Mouse (Mus musculus): ENCODE data around the gene Ankra2. TPM values are rescaled to one million over a fixed set of nuclear protein-coding genes. Genes with fewer than 3 reads are reported as not detected.

Gene Ankra2
- polyA plus RNA-seq, 1 experiment from 2014 or later = 62.5 TPM

GRCm38 (mm10) chr13:98263458-98263987 is 649 bp downstream of the Ankra2 start:
- 1% methylated on average over 16 of the region's 16 CpGs for WGBS

DNA sequence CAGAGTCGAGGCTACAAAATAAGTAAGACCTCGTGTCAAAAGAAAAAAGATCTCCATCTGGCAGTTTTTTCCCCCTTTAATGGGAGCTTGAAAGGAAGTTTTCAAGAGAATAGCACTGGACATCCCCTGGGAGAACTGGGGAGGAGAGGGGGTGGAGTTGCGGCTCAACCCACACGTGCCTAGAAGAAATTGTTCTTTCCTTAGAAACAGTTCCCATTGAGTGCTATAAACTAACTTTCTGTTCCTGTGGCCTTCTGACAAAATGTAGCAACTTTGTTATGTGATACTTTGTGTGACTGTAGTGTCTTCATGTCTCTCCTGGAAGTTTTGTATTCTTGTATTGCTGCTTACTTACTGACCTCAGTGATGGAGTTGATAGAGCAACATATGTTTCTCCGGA is 1.2 kb downstream of the Ankra2 start:
- peak overlapping the region; percentile 96 for H3K9ac ChIP-seq (replicated peaks)
- H3K27ac ChIP-seq (replicated peaks) = no peak overlapping the region
- 26% methylated on average over 5 of the region's 5 CpGs for WGBS

More at GRCm38 (mm10) chr13:98263458-98263987, 649 bp downstream of the Ankra2 start:
- peak overlapping the region; percentile 94 for H3K4me3 ChIP-seq
- no peaks in the 10 kb centered on the region for H3K27me3 ChIP-seq
- H3K4me2 ChIP-seq (replicated peaks) = peak overlapping the region; percentile 67
- peak overlapping the region; percentile 97 for H3K27ac ChIP-seq (replicated peaks)
- peaks cover 26% of the 10 kb centered on the region for H3K4me1 ChIP-seq
- peaks cover 33% of the 10 kb centered on the region for H3K36me3 ChIP-seq
- H3K9ac ChIP-seq (replicated peaks) = peak overlapping the region; percentile 96
- no peaks in the 10 kb centered on the region for H3K9me3 ChIP-seq
- ATAC-seq (replicated peaks) = peak; percentile 66

GRCm38 (mm10) chr13:98274023-98274422 is 11.1 kb downstream of the Ankra2 start:
- no peak for ATAC-seq (replicated peaks)
- Histone ChIP-seq H3K36me3 (peaks cover 57% of the 10 kb centered on the region), H3K27ac (replicated peaks) (no peak overlapping the region), H3K9me3 (no peaks in the 10 kb centered on the region), H3K4me3 (no peak overlapping the region), H3K4me2 (replicated peaks) (no peak overlapping the region), H3K9ac (replicated peaks) (no peak overlapping the region), H3K4me1 (no peaks in the 10 kb centered on the region), H3K27me3 (no peaks in the 10 kb centered on the region)
- WGBS = 93% methylated on average over 9 of the region's 9 CpGs

More for the DNA sequence above, 1.2 kb downstream of the Ankra2 start:
- ATAC-seq (replicated peaks) = no peak
- peak overlapping the region; percentile 67 for H3K4me2 ChIP-seq (replicated peaks)
- peaks cover 26% of the 10 kb centered on the region for H3K4me1 ChIP-seq
- no peaks in the 10 kb centered on the region for H3K27me3 ChIP-seq
- H3K4me3 ChIP-seq = peak overlapping the region; percentile 94
- peaks cover 32% of the 10 kb centered on the region for H3K36me3 ChIP-seq
- H3K9me3 ChIP-seq = no peaks in the 10 kb centered on the region

GRCm38 (mm10) chr13:98275646-98276045 is 12.8 kb downstream of the Ankra2 start:
- 93% methylated on average over 4 of the region's 4 CpGs for WGBS
- Histone ChIP-seq H3K27ac (replicated peaks) (no peak overlapping the region), H3K4me3 (no peak overlapping the region), H3K9me3 (no peaks in the 10 kb centered on the region), H3K27me3 (no peaks in the 10 kb centered on the region), H3K4me1 (no peaks in the 10 kb centered on the region), H3K9ac (replicated peaks) (no peak overlapping the region), H3K36me3 (peaks cover 45% of the 10 kb centered on the region), H3K4me2 (replicated peaks) (no peak overlapping the region)
- no peak for ATAC-seq (replicated peaks)

DNA sequence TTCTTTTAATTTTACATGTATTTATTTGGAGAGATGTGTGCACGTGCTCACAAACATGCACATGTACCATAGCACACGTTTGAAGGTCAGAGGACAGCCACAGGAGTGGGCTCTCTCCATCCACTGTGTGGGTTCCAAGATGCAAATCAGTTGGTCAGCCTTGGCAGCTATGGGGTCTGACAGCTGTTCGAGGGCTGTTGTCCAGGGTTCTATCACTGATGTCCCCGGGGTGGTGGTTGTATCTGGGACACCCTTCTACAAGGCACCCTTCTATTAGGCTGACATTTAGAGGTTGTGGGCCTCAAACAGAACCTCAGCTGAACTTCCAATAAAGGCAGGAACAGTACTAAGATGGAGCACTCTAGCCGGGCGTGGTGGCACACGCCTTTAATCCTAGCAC is 13.4 kb downstream of the Ankra2 start:
- Histone ChIP-seq H3K9ac (replicated peaks) (no peak overlapping the region), H3K4me3 (no peak overlapping the region), H3K4me2 (replicated peaks) (no peak overlapping the region), H3K9me3 (no peaks in the 10 kb centered on the region), H3K36me3 (peaks cover 39% of the 10 kb centered on the region), H3K27me3 (no peaks in the 10 kb centered on the region), H3K27ac (replicated peaks) (no peak overlapping the region), H3K4me1 (no peaks in the 10 kb centered on the region)
- ATAC-seq (replicated peaks) = no peak
- WGBS = 91% methylated on average over 7 of the region's 7 CpGs

DNA sequence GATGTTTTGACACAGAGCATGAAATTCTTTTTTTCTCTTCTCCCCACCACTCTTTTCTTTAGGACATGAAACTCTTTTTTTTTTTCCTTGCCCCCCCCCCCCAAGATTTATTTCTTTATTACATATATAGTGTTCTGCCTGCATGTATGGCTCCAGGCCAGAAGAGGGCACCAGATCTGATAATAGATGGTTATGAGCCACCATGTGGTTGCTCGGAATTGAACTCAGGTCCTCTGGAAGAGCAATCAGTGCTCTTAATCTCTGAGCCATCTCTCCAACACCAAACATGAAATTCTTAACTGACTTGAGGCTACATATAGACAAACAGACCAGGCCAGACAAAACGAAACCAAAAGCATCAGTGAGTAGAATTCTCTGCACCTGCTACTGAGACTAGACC is 14.6 kb downstream of the Ankra2 start:
- no peaks in the 10 kb centered on the region for H3K4me1 ChIP-seq
- no peak for ATAC-seq (replicated peaks)

GRCm38 (mm10) chr13:98279686-98280085 is 16.8 kb downstream of the Ankra2 start, which contains the start of gene Gm21976:
Gm21976 (plus strand) TSS chr13:98279887.
- Histone ChIP-seq H3K4me1 (no peaks in the 10 kb centered on the region), H3K4me3 (no peak within 1 kb of the TSS), H3K9ac (replicated peaks) (no peak within 1 kb of the TSS), H3K27me3 (no peaks in the 10 kb centered on the region), H3K36me3 (peaks cover 11% of the 10 kb centered on the region), H3K27ac (replicated peaks) (no peak within 1 kb of the TSS), H3K9me3 (no peaks in the 10 kb centered on the region), H3K4me2 (replicated peaks) (no peak within 1 kb of the TSS)
- no peak for ATAC-seq (replicated peaks)
- 89% methylated on average over 5 of the region's 5 CpGs for WGBS

More for the DNA sequence above, 14.6 kb downstream of the Ankra2 start:
- no peaks in the 10 kb centered on the region for H3K9me3 ChIP-seq
- WGBS = 83% methylated on average over 2 of the region's 2 CpGs
- no peak overlapping the region for H3K4me2 ChIP-seq (replicated peaks)
- H3K4me3 ChIP-seq = no peak overlapping the region
- peaks cover 31% of the 10 kb centered on the region for H3K36me3 ChIP-seq
- H3K27me3 ChIP-seq = no peaks in the 10 kb centered on the region
- H3K9ac ChIP-seq (replicated peaks) = no peak overlapping the region
- H3K27ac ChIP-seq (replicated peaks) = no peak overlapping the region

GRCm38 (mm10) chr13:98280990-98281650 is 18.2 kb downstream of the Ankra2 start:
- no peak for ATAC-seq (replicated peaks)
- Histone ChIP-seq H3K36me3 (no peaks in the 10 kb centered on the region), H3K4me1 (no peaks in the 10 kb centered on the region), H3K27me3 (no peaks in the 10 kb centered on the region), H3K27ac (replicated peaks) (no peak overlapping the region), H3K4me2 (replicated peaks) (no peak overlapping the region), H3K4me3 (no peak overlapping the region), H3K9ac (replicated peaks) (no peak overlapping the region), H3K9me3 (no peaks in the 10 kb centered on the region)
- WGBS = 80% methylated on average over 12 of the region's 12 CpGs

DNA sequence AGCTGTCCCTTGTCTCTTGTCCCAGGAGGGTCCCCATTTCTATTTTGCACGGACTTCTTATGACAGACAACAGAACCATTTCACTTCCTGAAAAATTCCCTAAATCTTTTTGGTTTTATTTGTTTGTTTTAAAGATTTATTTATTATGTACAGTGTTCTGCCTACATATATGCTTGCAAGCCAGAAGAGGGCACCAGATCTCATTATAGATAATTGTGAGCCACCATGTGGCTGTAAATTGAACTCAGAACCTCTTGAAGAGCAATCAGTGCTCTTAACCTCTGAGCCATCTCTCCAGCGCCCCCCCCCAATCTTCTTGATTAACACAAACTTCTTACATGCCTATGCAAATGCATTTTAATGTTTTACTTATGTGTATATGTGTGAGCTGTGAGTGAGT is 27.8 kb downstream of the Ankra2 start:
- H3K9ac ChIP-seq (replicated peaks) = no peak overlapping the region
- 46% methylated on average over 2 of the region's 2 CpGs for WGBS
- H3K27me3 ChIP-seq = no peaks in the 10 kb centered on the region
- no peaks in the 10 kb centered on the region for H3K36me3 ChIP-seq
- no peaks in the 10 kb centered on the region for H3K4me1 ChIP-seq
- no peaks in the 10 kb centered on the region for H3K9me3 ChIP-seq
- H3K4me2 ChIP-seq (replicated peaks) = no peak overlapping the region
- H3K27ac ChIP-seq (replicated peaks) = no peak overlapping the region
- ATAC-seq (replicated peaks) = no peak
- H3K4me3 ChIP-seq = no peak overlapping the region

- ATAC-seq (replicated peaks) = no peak
These were observed 28.8 kb downstream of the Ankra2 start for GRCm38 (mm10) chr13:98291712-98292111.

GRCm38 (mm10) chr13:98296072-98296471 is 33.2 kb downstream of the Ankra2 start:
- Histone ChIP-seq H3K36me3 (no peaks in the 10 kb centered on the region), H3K9ac (replicated peaks) (no peak overlapping the region), H3K4me2 (replicated peaks) (no peak overlapping the region), H3K4me3 (no peak overlapping the region), H3K9me3 (no peaks in the 10 kb centered on the region), H3K27me3 (no peaks in the 10 kb centered on the region), H3K4me1 (0 out of 2 replicates have a peak, but pooled peaks cover 3% of the 10 kb centered on the region), H3K27ac (replicated peaks) (no peak overlapping the region)
- no peak for ATAC-seq (replicated peaks)
- WGBS = 50% methylated on average over 5 of the region's 5 CpGs

More at GRCm38 (mm10) chr13:98291712-98292111, 28.8 kb downstream of the Ankra2 start:
- H3K4me3 ChIP-seq = no peak overlapping the region
- H3K4me2 ChIP-seq (replicated peaks) = no peak overlapping the region
- no peaks in the 10 kb centered on the region for H3K4me1 ChIP-seq
- H3K27ac ChIP-seq (replicated peaks) = no peak overlapping the region
- no peaks in the 10 kb centered on the region for H3K9me3 ChIP-seq
- no peak overlapping the region for H3K9ac ChIP-seq (replicated peaks)
- WGBS = 87% methylated on average over 8 of the region's 8 CpGs
- no peaks in the 10 kb centered on the region for H3K27me3 ChIP-seq
- H3K36me3 ChIP-seq = no peaks in the 10 kb centered on the region

DNA sequence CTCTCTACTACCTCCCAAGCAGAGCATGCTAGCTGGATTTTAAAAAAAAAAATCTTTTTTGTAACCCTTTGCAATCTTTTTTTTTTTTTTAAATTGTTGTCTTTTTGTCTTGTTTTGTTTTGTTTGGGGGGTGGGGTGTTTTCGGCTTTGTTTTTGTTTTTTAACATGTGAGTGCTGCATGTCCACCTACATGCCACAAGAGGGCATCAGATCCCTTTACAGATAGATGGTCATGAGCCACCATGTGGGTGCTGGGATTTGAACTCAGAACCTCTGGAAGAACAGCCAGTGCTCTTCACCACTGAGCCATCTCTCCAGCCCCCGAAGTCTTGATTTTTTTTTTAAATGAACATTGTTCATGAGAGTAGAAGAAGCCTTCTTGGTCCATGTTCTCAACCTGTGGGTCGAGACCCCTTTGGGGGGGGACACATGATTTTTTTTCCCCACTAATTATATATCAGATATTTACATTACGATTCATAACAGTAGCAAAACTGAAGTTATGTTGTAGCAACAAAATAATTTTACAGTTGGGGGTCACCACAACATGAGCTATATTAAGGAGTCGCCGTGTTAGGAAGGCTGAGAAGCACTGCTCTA is 35.1 kb downstream of the Ankra2 start:
- no peak overlapping the region for H3K27ac ChIP-seq (replicated peaks)
- H3K27me3 ChIP-seq = no peaks in the 10 kb centered on the region
- H3K4me1 ChIP-seq = 0 out of 2 replicates have a peak, but pooled peaks cover 3% of the 10 kb centered on the region
- H3K4me3 ChIP-seq = no peak overlapping the region
- ATAC-seq (replicated peaks) = no peak
- 92% methylated on average over 6 of the region's 6 CpGs for WGBS
- no peak overlapping the region for H3K9ac ChIP-seq (replicated peaks)
- H3K36me3 ChIP-seq = no peaks in the 10 kb centered on the region
- H3K9me3 ChIP-seq = no peaks in the 10 kb centered on the region
- H3K4me2 ChIP-seq (replicated peaks) = no peak overlapping the region

Measured in forebrain, embryonic 15.5 days (tissue).